Mouse (Mus musculus): ENCODE results near the gene Prpf39.

DNA sequence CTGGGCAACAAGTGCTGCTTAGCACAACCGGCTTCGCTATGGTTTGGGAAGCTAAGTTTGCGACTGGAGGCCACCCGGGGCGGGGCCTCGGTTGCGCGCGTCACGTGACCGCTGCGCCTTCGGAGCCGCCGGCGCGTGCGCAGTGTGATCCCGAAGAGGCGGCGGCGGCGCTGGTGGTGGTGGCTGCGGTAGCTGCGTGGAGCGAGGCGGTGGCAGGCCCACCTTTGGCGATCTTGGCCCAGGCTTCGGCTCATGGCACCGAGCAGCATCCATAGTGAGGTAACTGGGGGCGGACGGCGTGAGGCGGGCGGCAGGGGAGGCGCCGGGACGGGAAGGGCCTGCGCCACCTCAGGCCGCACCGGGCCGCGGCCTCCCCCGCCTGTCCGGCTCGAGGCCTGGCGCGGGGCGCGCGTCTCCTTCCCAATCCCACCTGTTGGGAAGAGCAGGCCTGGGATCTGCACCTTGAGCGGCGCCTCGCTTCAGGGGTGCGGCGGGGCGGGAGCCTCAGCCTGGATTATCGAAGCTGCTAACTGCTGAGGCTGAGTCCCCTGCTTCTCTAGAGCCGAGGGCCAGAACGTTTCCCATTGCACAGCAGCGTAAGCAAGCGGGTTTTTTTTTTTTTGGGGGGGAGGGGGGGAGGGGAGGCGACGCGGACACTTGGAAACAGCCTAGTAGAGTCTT lies at the start of gene Prpf39:
- TF ChIP-seq EP300 (IDR thresholded peaks at IDR 0.05; ENCODE audit: insufficient read depth, low read depth, low read length), result no peak
- TF ChIP-seq POLR2A (IDR thresholded peaks at IDR 0.05; ENCODE audit: insufficient read depth, low read length), result peak; percentile 73
- no peak for TF ChIP-seq CTCF (IDR thresholded peaks at IDR 0.05; ENCODE audit: low read depth, low read length)

All from ES-Bruce4 (cell line).